Mouse (Mus musculus) G1E (cell line): ENCODE data around the gene Rngtt. TPM values are rescaled to one million over a fixed set of nuclear protein-coding genes. Genes with fewer than 3 reads are reported as not detected.

ENCODE experiments used
- ATAC-seq: 2 replicates; pipeline ENCODE4 v1.8.0; 2016; ENCODE audit warnings: mild to moderate bottlenecking; ENCODE audit not compliant: insufficient number of reproducible peaks, poor library complexity, low FRiP score, severe bottlenecking; ENCODE audit errors: extremely low read depth
- DNase-seq: peaks from one replicate; pipeline ENCODE4 v3.0.0; 2012; ENCODE audit warnings: low spot score
- H3K27me3 ChIP-seq: 2 replicates; pipeline ENCODE4 v1.6.1; 2012; ENCODE audit warnings: mild to moderate bottlenecking, low read length, inconsistent platforms; ENCODE audit not compliant: insufficient read depth
- H3K36me3 ChIP-seq: replicated peaks from 2 replicates; pipeline ENCODE3; 2012; ENCODE audit warnings: mild to moderate bottlenecking, inconsistent platforms
- H3K4me1 ChIP-seq: 2 replicates; pipeline ENCODE4 v1.6.1; 2012; ENCODE audit warnings: low read depth, low read length, inconsistent platforms, mixed read lengths; ENCODE audit not compliant: insufficient read depth
- H3K4me3 ChIP-seq: 2 replicates; pipeline ENCODE4 v1.5.1; 2012; ENCODE audit warnings: low read depth, mild to moderate bottlenecking, inconsistent platforms, low read length, moderate library complexity, mixed read lengths
- H3K9me3 ChIP-seq: replicated peaks from 2 replicates; pipeline ENCODE4 v1.6.1; 2012; ENCODE audit warnings: inconsistent platforms
- CTCF ChIP-seq: IDR thresholded peaks from 2 replicates; pipeline ENCODE4 v1.5.1; 2012; ENCODE audit warnings: low read depth, low read length, inconsistent platforms, mixed read lengths
- GATA1 ChIP-seq: IDR thresholded peaks from 2 replicates; pipeline ENCODE4 v1.6.1; 2012; ENCODE audit warnings: borderline replicate concordance, low read length, inconsistent platforms, mixed read lengths
- GATA2 ChIP-seq: IDR thresholded peaks from 2 replicates; pipeline ENCODE4 v1.6.1; 2012; ENCODE audit warnings: low read depth, low read length, inconsistent platforms, borderline replicate concordance
- POLR2AphosphoS5 ChIP-seq: IDR thresholded peaks from 2 replicates; pipeline ENCODE4 v1.6.1; 2012; ENCODE audit warnings: low read depth, low read length, inconsistent platforms; ENCODE audit not compliant: insufficient replicate concordance
- TAL1 ChIP-seq: conservative IDR thresholded peaks from 2 replicates; pipeline ENCODE4 v1.6.1; 2012; ENCODE audit warnings: low read depth, low read length, inconsistent platforms, mixed read lengths
- polyA plus RNA-seq: library from polyadenylated mRNA; stranded (reverse); fragments of >175 nt; gene quantifications from 2 replicates; pipeline ENCODE4 v1.2.3, GENCODE M21; 2012
- total RNA-seq, 2 experiments: library from RNA; stranded (forward) in 1 of 2; stranded (reverse) in 1 of 2; fragments of 200-1000 nt in 1 of 2; fragments of >200 nt in 1 of 2; fragmentation: Nextera tagmentation in 1 of 2; gene quantifications; 2 replicates each; pipeline ENCODE4 v1.2.3; 2014 to 2017

The Rngtt gene
- total and polyA plus RNA-seq, 3 experiments: 5.6 to 46.2 (median 35.7) TPM

- Histone ChIP-seq H3K27me3 (no peaks in the 10 kb centered on the region), H3K9me3 (no peaks in the 10 kb centered on the region), H3K4me1 (peaks cover 28% of the 10 kb centered on the region), H3K36me3 (peaks cover 31% of the 10 kb centered on the region), H3K4me3 (no peak overlapping the region)
- DNase-seq (no peak), ATAC-seq (no peak)
- TF ChIP-seq GATA2 (no peak), GATA1 (no peak), TAL1 (no peak), POLR2AphosphoS5 (no peak), CTCF (no peak)
These were observed 155.8 kb downstream of the Rngtt start for GRCm38 (mm10) chr4:33465871-33466270.

- Histone ChIP-seq H3K27me3 (no peaks in the 10 kb centered on the region), H3K36me3 (peaks cover 25% of the 10 kb centered on the region), H3K4me3 (no peak overlapping the region), H3K9me3 (no peaks in the 10 kb centered on the region), H3K4me1 (peaks cover 28% of the 10 kb centered on the region)
- ATAC-seq (peak; percentile 86), DNase-seq (peak; percentile 20)
- TF ChIP-seq TAL1: peak; percentile 51
- TF ChIP-seq GATA1: no peak
- TF ChIP-seq CTCF: no peak
These were observed 156.9 kb downstream of the Rngtt start for GRCm38 (mm10) chr4:33466970-33467399.

- Histone ChIP-seq H3K4me1 (peaks cover 28% of the 10 kb centered on the region), H3K9me3 (no peaks in the 10 kb centered on the region), H3K4me3 (no peak overlapping the region), H3K36me3 (peaks cover 21% of the 10 kb centered on the region), H3K27me3 (no peaks in the 10 kb centered on the region)
- TF ChIP-seq GATA1 (no peak), GATA2 (no peak)
- ATAC-seq (no peak), DNase-seq (no peak)
These were observed 157.5 kb downstream of the Rngtt start for GRCm38 (mm10) chr4:33467627-33468026.

- ATAC-seq (no peak), DNase-seq (no peak)
- Histone ChIP-seq H3K9me3 (no peaks in the 10 kb centered on the region), H3K27me3 (no peaks in the 10 kb centered on the region), H3K4me3 (no peak overlapping the region), H3K36me3 (peaks cover 19% of the 10 kb centered on the region), H3K4me1 (peaks cover 28% of the 10 kb centered on the region)
- TF ChIP-seq GATA2 (no peak), POLR2AphosphoS5 (no peak), CTCF (no peak), TAL1 (no peak), GATA1 (no peak)
These were observed 158.0 kb downstream of the Rngtt start for GRCm38 (mm10) chr4:33468151-33468550.

GRCm38 (mm10) chr4:33470671-33471302 lies 160.7 kb downstream of the Rngtt start:
- TF ChIP-seq POLR2AphosphoS5: no peak
- no peak for TF ChIP-seq CTCF
- no peak for TF ChIP-seq GATA2
- TF ChIP-seq GATA1: no peak
- TF ChIP-seq TAL1: no peak
- Histone ChIP-seq H3K27me3 (no peaks in the 10 kb centered on the region), H3K4me1 (peaks cover 23% of the 10 kb centered on the region), H3K4me3 (no peak overlapping the region), H3K9me3 (no peaks in the 10 kb centered on the region), H3K36me3 (peaks cover 8% of the 10 kb centered on the region)
- DNase-seq (no peak), ATAC-seq (no peak)

GRCm38 (mm10) chr4:33478011-33478785 lies 168.1 kb downstream of the Rngtt start:
- no peak for ATAC-seq

More at GRCm38 (mm10) chr4:33478011-33478785, 168.1 kb downstream of the Rngtt start:
- Histone ChIP-seq H3K4me3 (no peak overlapping the region), H3K27me3 (no peaks in the 10 kb centered on the region), H3K36me3 (peaks cover 18% of the 10 kb centered on the region), H3K9me3 (no peaks in the 10 kb centered on the region), H3K4me1 (no peaks in the 10 kb centered on the region)
- DNase-seq: no peak
- TF ChIP-seq GATA2 (no peak), CTCF (no peak), POLR2AphosphoS5 (no peak), TAL1 (no peak), GATA1 (no peak)
